Mouse (Mus musculus) embryo, embryonic 10.5 days (tissue): ENCODE data around the gene Kntc1.
"Not testable (repeated sequence)": the region's sequence is repeated elsewhere in the genome, so short reads cannot be mapped to it uniquely, and the experiment has no call there.

Experiments
- DNase-seq: peaks from one replicate; pipeline ENCODE4 v3.0.0-alpha.2; 2015; ENCODE audit warnings: low spot score

Kntc1 gene

GRCm38 (mm10) chr5:123749065-123750064 lies at the start of gene Kntc1, which contains the start of gene Rsrc2:
Gene Kntc1 (plus strand): TSS chr5:123749716.
Gene Rsrc2 (minus strand): TSS chr5:123749414.
- DNase-seq: peak; percentile 100

GRCm38 (mm10) chr5:123700625-123701024 lies 48.9 kb upstream of the Kntc1 start:
- no peak for DNase-seq

DNA sequence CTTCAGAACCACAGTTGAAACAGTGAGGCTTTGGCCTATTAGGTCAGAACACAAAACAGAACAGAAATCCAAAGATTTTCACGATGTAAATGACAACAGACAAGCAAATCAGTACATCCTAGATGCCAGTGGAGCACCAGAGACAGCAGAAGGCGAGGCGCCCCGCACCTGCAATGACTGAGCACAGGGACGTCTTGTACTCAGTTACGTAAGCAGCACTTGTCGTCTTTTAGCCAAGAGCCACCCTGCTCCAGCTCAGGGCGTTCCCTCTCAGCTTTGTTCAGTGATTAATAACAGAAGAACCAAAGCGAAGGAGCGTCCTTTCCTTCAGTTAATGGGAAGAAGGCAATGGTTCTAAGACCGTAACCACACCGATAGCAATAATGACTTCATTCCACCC lies 40.9 kb upstream of the Kntc1 start:
- DNase-seq: no peak

GRCm38 (mm10) chr5:123709571-123709970 lies 39.9 kb upstream of the Kntc1 start:
- DNase-seq: no peak

DNA sequence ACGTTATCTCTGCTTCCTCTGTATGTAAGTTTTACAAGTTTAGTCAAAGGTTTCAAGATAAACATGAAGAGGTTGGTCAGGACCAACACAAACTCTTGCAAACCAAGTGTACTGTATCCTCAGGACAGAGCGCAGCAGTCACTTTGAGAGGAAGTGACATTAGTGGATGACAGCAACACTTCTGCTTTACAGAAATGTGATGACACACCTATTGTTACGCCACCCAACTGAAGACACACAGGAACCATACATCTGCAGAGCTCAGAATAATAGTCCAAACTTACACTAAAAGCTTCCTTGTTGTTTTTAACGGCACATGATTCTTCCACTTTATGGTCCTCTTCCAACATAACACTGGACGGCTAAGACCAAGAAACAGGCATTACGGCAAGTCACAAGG lies 35.7 kb upstream of the Kntc1 start:
- DNase-seq: no peak

- DNase-seq: no peak
Observed at GRCm38 (mm10) chr5:123714622-123715021, 34.9 kb upstream of the Kntc1 start.

DNA sequence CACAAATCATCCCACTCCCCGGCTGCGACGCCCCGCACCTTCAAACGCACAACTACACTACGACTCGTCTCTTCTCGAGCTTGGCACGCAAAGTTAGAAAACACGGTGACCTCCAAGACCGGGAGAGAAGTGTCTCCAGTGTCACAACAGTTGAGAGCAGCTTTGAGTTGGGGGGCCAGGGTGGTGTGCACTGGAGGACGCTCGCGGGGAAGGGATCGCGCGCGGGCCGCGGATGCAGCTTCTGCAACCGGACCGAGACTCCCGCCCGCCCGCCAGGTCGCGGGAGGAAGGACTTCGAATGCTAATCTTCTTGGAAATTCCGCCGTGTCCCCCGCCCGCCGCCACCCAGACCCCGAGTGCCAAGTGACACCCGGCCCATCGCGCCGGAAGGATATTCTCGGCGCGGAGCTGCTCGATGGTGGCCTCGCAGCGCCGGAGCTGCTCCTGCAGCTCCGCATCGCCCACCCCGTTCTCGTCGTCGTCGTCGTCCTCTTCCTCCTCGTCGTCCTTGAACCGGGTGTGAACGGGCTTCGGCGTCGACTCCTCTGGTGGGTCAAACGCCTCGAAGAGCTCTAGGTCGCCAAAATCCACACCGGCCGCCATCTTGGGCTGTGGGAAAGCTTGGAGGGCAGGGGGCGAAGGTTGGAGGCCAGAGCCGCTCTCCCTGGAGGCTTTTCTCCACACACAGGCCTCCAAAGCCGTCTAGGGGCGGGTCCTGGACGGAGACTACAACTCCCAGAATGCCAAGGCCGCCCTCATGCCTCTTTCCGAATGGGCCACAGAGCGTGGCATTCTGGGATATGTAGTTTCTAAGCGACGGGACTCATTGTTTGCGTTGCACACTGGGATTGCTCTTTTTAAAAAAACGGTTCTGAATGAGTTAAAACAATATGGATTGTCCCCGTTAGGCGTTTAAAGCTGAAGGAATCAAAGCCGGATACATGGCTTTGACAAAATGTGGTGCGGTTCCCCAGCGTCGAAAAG lies 28.9 kb upstream of the Kntc1 start, which contains the start of gene Zcchc8:
Gene Zcchc8, minus strand, starts transcription at position 773 of the 984 bp plus-strand sequence.
- peak; percentile 100 for DNase-seq

DNA sequence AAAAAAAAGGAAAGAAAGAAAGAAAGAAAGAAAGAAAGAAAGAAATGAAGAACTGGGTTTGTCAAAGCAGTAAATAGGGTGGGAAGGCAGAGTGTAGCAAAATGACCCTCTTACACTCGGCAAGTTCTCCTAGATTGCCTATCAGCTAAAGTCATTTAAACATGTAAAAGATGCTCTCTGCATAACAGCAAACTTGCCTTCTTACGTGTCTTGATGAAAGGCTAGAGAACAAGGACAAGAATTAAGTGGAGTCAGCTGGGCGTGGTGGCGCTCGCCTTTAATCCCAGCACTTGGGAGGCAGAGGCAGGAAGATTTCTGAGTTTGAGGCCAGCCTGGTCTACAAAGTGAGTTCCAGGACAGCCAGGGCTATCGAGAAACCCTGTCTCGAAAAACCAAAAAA lies 25.7 kb upstream of the Kntc1 start:
- DNase-seq: not testable (repeated sequence)

- no peak for DNase-seq
Observed at GRCm38 (mm10) chr5:123730981-123731380, 18.5 kb upstream of the Kntc1 start.

DNA sequence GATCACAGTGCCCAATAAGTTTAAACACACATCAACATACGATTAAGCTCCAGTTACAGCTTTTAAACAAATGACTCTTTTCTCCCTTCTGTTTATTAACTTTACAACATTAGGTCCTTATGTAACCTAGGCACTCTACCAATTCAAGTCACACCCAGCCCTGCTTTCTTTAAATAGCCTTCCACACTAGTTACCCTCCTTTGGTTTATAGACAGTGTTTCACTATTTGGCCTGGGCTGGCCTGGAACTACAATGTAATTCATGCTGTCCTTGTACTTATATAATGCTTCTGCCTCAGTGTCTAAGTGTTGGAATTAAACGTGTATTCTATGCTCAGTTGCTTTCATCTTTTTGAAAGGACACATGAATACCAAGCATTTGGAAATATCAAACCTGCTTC lies 5.2 kb upstream of the Kntc1 start:
- DNase-seq: no peak

- DNase-seq: no peak
Observed at GRCm38 (mm10) chr5:123746253-123746652, 3.3 kb upstream of the Kntc1 start.

- no peak for DNase-seq
Observed at GRCm38 (mm10) chr5:123747604-123748003, 1.9 kb upstream of the Kntc1 start.

DNA sequence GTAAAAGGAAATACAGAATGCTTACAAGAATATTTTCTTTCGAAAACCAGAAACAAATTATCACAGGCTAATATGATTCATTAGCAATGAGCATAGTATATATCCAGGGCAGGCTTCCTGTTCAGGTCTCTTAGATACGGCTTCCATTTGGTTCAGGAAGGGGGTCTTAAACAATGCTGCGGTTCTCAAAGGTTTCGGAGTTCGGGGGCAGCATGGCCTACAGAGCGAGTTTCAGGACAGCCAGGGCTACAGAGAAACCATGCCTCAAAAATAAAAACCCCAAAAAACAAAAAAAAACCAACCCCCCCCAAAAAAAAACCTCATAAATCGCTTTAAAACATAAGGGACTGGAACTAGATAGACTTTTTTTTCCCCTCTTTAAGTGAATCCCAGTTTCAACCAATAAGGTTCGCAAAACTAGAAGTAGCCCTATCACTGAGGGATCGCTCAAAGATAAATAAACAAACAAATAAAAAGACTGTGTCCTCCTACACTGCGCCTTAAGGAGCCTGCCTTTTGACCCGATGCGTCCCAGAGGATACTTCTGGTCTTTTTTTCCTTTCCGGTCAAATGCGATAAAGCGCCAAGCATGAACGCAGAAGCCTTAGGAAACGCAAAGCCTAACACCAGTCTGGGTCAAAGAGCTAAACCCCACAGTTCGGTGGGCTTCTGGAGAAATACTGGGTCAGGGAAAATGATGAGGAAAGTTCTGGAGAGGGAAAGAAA lies 1.0 kb upstream of the Kntc1 start:
- DNase-seq: peak; percentile 58

- no peak for DNase-seq
Observed at GRCm38 (mm10) chr5:123765506-123765905, 16.0 kb downstream of the Kntc1 start.

DNA sequence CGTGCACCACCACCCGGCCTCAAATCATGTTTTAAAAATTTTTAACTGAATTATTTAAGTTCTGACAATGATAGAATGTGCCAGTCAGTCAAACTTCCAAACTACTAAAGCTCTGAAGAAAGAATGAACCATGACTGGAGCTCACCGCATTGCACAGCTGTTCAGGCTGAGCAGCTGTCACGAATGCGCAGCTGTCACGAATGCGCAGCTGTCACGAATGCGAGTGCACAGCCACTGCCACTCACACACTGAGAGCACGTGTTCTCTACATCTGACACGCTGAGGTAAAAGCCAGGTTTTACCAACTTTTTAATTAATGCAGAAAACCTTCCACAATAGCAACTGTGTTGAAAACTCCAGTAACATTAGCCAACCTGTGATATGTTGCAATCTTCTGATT lies 16.9 kb downstream of the Kntc1 start:
- DNase-seq: not testable (repeated sequence)

- no peak for DNase-seq
Observed at GRCm38 (mm10) chr5:123773441-123773840, 23.9 kb downstream of the Kntc1 start.

GRCm38 (mm10) chr5:123780716-123781115 lies 31.2 kb downstream of the Kntc1 start:
- no peak for DNase-seq

- no peak for DNase-seq
Observed at GRCm38 (mm10) chr5:123781864-123782263, 32.3 kb downstream of the Kntc1 start.

GRCm38 (mm10) chr5:123788976-123789375 lies 39.5 kb downstream of the Kntc1 start:
- no peak for DNase-seq

- no peak for DNase-seq
Observed at GRCm38 (mm10) chr5:123793081-123793480, 43.6 kb downstream of the Kntc1 start.

DNA sequence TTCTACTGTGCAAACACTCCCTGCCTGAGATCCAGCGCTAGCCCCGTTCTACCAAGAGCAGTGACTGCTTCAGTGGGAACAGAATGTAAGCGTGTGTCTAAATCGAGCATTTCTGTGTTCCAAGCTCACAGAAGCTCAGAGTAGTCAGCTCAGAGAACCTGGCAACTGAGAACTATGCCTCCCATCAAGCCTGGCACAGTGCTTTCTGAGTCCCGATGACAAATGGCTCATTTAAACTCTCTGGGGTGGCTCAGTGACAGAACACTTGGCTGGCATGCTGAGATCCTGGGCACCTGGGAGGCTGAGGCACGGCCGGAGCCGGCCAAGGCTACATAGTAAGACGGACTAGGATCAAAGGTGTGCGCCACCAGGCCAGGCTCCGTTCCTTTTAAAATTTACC lies 56.8 kb downstream of the Kntc1 start:
- DNase-seq: no peak

GRCm38 (mm10) chr5:123808541-123808940 lies 59.0 kb downstream of the Kntc1 start:
- no peak for DNase-seq
